Mouse (Mus musculus) frontal cortex, postnatal 10 days (tissue): ENCODE measurements around the gene Coq9.

Experiments used
- DNase-seq, 2 experiments: peaks; one replicate each; pipeline ENCODE4 v3.0.0; 2022; ENCODE audit warnings: low spot score in 2 of 2, mixed read lengths in 1 of 2

Coq9 gene

DNA sequence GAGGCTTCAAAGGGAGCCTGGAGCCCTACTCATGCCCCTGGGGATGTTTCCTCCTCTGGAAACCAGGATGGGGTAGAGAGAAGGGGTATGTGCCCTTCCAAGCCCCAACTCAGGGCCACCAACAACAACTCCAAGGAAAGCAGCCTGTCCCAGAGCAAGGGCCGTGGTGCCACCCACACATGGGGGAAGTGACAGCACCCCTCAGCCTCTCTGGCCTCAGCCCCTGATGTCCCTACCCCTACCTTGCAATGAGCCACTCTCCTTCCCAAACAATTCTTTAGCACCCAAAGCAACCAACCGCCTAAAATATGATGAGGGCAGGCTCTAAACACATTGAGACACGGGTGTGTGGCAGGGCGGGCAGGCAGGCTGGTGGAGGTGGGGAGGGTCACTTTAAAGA is 31.9 kb downstream of the Coq9 start:
- DNase-seq: no peak

DNA sequence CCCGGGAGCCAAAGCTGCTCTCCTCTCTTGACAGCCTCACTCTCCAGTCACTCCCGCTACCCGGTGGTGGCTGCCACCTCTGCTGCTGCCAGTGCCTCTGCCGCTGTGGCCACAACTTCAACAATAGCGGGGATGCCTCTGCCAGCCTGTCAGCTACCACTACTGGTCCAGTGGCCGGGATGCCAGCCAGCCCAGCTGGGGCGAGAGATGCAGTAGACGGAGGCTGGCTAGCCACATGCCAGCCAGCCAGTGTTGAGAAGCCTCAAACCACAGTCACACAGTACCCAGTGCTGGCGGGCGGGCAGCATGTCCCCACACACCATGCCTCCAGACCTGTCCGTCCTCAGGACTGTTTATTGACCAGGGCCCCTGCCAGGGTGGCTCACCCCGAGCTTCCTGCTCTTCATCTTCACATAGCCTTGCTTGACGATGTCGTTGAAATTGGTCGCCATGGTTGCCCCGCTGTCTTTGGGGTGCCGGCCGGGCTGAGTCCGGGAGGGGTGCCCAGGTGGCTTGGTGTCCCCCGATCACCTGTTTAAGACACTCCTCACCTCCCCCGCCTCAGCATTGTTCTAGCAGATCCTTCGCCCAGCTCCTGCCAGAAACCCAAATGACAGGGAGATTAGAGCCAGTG is 32.5 kb downstream of the Coq9 start:
- peak; percentile 65 to 69 for DNase-seq

DNA sequence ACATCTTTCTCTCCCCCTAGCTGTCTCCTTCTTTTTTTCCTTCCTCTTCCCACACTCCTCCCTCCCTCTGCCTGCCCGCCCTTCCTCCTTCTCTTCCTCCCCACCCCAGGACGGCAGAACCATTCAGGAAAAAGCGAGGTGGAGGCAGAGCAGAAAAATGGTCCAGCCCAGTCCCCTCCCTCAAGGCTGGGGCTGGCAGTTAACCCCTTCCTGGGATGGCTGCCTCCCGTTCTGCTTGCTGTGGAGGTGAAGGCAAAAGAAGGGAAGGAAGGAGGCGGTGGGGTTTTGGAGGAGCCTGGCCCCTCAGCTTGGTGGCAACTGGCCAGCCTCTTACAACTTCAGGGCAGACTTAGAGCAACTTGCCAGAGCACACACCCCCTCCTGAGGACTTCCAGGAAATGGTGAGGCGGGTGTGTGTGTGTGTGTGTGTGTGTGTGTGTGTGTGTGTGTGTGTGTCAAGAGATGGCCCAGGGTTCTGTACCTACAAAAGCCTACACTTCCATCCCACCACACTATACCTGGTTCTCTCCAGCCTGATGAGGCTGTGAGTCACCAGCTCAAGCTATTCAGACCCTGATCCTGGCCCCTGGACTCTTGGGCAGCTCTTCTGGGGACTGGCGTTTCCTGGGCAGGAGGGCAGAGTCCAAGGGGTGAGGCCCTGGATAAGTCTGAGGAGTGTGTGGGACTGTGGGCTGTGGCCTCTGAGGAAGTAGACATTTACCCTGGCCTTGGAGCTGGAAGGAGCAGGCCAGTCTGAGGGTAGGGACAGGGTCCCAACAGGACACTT is 33.2 kb downstream of the Coq9 start:
- DNase-seq: peak; percentile 77 to 81

DNA sequence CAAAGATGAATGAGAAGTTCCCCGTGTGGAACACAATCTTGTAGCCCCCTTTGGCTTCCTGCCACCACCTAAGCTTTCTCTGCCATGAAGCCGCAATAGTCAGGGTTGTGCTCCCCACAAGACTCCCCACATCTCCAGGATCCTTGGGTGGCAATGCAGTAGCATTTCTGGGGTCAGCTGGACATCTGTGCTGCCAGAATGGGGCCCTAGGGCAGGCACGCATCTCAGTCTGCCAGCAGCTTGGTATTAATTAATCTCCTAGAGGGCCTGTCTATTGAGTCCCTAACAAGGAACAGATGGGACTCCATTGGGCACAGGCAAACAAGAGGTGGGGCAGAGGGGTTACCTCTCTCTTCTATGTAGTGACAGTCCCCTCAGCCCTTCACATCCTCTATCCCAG is 34.0 kb downstream of the Coq9 start:
- DNase-seq: no peak

DNA sequence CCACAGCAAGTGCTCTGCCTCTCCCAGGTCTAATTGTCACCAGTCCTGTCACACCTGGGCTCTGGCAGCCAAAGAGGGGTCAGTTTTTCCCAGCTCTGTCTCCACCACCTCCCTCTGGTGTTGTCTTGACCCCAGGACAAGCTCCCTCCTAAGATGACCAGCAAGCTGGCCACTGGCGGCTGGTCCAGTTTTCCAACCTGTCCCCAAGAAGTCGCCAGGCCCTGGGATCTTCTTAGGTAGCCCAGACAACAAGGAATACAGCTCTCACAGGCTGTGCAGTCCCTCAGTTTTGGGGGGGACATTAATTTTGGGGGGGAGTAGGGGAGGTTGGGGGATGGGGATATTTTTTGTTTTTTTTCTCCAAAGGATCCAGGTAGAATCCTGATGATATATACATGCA is 34.5 kb downstream of the Coq9 start:
- no peak for DNase-seq

DNA sequence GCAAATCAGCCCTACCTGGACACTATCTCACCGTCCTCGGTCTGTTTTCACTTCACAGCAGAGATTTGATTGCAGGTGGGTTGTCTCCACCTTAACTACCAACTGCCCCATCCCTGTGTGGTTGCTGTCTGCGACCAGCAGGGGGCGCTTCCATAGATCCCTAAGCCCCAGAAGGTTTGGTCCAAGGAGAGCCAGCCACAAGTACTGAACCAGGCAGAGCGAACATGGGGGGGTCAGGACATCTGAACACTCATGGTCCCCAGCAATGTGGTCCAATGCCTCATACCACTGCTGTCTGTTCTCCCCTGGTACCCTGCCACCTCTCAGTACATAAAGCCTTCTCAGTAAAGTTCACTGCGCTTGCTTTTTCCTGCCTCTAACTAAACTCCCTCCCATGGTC is 36.2 kb downstream of the Coq9 start:
- DNase-seq: peak in 1 of 2 experiments; percentile 68

DNA sequence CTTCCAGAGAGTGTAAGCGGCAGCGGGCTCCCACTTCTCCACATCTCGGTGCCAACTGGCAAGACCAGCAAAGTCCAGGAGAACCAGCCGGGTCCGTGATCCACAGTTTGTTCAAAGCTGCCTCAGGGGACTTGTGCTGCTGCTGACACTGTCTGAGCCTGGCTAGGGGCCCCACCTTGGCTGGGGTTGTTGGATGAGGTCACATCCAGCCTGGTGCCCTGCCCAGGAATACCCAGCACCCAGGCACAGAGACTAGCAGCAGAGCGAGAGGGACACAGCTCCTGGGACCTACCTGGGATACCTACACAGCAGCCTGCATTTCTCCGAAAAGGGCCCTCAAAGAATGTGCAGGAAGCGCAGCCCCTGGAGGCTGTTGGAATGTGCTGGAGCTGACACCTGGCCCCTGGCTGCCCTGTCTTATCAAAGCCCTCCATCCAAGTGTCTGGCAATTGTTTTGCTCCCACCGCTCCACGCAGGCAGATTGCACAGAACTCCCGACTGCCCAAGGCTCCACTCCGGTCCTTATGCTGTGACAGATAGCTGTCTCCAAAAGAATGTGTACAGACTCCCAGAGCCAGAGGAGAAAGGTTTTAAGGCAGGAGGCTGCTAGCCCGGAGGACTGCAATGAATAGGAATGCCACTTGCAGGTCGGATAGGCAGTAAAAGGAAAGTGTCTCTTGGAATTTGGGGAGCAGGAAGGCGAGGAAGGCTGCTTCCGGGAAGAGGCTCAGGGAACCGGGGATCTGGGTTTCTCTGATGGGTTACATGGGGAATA is 37.2 kb downstream of the Coq9 start:
- no peak for DNase-seq

DNA sequence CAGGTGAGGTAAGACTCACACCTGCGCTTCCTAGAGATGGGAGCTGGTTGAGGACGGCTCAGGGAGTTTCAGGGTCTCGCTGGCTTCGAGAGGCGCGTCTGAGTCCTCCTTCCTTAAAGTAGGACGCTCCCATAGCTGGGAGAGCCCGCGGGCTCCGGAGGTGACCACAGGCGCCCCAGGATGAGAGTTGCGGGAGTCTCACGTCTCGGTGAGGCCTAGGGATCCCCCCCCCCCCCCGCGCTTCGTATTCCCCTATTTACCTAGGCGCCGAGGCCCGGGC is 37.7 kb downstream of the Coq9 start:
- DNase-seq: no peak

DNA sequence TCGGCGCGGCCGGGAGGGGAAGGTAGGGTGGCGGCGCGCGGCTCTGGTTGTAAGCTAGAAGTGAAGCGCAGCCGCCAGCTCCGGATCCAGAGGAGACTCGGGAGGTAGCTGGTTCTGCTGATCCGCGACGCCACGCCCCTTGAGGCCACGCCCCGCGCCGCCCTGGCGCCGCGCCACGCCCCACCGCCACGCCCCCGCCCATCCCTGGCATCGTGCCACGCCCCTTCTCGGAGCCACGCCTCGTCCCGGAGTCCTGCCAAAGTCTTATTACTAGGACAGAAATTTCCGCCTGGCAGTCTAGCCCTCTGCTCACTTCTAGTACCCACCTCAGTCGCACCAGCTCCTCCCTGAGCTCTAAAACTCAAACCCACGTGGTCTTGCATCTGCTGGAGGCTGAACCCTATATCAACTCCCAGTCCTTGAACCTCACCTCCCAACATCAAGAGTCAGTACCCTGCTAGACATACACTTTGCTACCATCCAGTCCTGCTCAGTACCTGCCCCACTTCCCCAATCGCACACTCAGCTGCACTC is 38.1 kb downstream of the Coq9 start, which contains the start of gene Dok4:
Dok4 (minus strand) TSS at position 134 of the 534 bp plus-strand sequence.
- peak in 1 of 2 experiments; percentile 69 for DNase-seq

DNA sequence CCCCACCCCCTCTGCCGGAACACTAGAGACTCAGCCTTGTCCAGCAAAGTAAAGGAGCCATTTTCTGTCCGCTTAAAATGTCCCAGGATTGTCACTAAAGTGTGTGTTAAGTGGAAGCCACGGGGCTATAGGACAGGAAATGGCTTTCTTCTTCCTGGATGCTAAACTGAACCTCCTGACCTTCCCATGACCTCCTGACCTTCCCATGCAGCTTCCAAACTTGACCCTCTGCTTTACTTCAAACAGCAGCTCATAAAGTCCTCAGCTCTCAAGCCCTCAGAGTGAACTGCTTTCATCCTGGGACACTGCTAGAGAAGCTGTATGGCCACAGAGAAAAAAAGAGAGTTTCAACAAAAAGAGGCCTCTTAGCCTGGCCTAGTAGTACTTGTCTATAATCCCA is 38.7 kb downstream of the Coq9 start:
- DNase-seq: no peak

DNA sequence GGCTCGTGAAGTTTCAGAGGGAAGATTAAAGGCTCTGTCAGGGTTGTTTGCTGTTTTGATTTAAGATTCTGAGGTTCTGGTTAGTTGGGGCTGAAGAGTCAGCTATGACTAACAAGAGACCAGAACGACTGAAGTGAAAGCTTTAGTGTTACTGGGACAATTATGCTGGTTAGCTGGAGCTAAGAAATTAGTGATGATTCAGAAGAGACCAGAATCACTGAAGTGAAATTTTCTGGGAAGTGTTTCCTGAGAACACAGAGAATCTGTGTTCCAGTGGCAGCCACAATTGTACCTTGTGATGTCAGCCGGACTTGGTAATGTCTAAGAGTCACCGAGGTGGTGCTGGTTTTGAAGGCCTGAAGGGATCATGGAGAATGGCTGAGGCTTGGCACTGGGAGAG is 42.6 kb downstream of the Coq9 start:
- DNase-seq: no peak

DNA sequence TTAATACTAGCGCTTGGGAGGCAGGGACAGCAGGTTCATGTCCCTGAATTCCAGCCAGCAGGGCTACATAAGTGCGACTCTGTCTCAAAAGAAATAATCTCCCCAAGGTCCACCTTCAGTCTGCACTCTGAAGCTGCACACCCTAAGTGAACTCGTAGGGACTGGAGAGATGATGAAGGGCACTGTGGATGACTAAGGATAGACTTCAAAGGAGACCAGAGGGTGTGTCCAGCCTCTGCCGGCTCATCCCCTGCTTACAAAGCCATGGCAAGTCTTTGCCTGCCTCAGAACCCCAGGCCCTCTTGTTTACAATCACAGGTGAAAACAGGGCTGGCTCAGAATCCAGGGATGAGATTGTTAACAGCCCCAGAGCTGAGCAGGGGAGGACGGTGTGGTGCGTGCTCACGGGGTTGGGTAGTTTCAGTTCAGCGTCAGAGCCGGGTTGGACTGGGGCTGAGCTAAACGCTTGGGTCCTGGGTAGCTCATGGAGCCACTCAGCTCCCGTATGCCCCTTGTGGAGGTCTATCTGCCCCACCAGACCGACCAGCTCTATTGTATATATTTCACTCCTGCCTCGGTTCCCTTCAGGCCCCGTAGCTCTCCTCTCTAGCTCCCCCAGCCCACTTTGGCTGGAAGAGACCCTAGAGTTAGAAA is 50.4 kb downstream of the Coq9 start:
- DNase-seq: no peak

DNA sequence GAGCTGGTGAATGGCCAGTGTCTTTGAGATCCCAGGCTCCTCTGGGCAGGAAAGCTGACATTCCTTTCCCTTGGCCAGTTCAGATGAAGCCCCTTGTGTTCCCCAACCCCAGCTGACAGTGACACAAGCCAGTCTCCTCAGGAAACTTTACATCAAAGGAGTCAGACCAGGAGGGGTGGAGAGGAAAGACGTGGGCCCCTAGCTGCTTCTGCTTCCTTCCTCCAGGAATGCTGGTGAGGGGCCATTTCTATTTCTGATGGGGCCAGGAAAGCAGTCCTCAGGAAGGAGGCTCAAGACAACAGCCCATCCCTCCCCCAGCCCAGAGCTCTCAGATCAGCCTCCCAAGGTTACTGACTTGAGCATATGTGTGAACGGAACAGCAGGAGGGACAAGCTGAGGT is 54.8 kb downstream of the Coq9 start:
- no peak for DNase-seq

DNA sequence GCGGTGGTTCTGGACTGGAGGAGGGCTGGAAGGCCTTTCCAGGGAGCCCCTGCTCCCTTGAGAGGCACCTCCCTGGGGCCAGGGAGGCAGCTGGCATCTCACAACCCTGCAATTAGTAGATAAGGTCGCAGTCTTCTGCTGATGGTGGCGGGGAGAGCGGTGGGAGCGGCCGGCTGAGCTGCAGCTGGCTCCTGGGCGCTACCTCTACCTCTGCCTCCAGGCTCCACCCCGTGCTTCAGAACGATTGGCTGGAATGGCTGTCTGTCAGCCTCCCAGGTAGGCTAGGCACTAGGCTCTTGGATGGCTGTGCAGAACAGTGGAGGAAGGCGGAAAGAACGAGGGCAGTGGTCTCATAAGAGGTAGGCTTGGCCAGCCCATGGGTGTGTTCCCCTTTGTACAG is 61.1 kb downstream of the Coq9 start:
- no peak for DNase-seq

DNA sequence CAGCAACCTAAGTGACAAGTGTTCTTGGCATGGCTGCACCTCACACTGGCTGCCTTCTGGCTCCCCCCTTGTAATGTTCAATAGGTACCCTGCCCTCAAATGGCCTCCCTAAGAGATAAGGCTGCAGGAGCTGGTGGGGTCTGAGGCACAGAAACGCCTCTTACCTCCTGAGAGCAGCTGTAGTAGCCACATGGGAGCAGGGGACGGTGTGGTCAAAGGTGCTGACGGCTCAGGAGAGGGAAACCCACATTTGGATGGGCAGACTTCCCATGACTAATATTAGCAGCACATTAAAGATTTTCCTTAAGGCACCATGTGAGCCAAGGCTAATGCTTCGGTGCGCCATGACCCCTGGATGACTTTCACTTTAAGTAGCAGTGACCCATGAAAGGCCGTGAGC is 62.5 kb downstream of the Coq9 start:
- no peak for DNase-seq

DNA sequence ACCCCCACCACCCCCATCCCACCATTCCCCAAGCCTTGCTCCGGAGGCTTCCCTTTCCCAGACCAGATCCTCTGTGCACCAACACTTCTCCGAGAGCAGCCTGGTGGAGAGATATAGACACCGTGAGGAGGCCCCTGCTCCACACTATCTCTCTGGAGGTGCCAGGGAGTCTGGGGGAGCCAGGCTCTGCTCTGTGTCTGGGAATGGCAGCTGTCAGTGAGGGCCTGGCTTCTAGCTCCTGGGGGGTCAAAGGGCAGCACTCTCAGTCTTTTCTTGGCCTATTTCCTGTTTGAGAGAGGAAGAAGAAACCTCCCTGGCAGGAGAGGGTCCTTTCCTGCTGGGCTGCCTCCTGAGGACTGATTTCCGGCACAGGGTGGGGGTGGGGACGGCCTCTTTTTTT is 62.9 kb downstream of the Coq9 start:
- DNase-seq: no peak

DNA sequence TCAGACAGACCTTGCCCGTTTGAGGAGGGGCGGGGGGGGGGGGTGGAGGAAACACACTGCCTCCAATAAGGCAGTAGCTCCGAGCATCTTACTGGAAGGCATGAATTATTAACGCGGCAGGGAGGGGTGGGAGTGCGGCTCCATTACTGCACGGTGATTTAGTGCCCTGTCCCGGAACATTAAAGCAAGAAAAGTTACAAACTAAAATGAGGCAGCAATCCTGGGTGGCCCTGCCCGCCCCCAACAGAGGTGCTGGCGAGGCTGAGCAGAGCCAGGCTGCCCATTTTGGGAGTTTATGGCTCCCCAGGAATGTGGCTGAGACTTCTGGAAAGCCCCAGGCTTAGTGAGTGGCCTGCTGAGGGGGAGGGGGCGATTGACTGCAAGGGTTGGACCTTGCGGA is 65.6 kb downstream of the Coq9 start:
- DNase-seq: no peak
